8 mouse cellular contexts compared by ENCODE assay signal in the genomic region with DNA sequence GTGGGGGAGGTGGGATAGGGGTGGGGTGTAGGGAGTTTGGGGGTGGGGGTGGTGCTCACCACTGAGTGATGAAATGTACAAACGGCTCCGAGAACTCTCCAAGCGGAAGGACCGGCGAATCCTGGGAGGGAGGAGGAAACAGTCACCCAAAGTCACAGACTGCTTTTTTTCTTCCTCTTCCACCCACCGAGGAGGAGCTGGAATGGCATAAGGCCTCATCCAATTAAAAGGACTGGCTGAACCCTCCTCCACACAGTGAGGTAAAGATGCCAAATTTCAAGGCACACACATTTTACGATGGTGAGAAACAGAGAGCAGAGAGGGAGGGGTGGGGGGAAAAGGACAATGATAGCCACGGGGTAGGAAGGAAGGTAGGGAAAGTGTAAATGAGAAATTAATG. TPM values are rescaled to one million over a fixed set of nuclear protein-coding genes. Genes with fewer than 3 reads are reported as not detected.
DNase-seq lines count a peak whose midpoint lies in the region; ATAC-seq and TF ChIP-seq lines count a peak whose summit lies in the region.

No protein-coding gene starts in this region.

- no peaks in the 10 kb centered on the region for H3K9me3 ChIP-seq in heart, embryonic 15.5 days (replicated peaks)
- H3K9me3 ChIP-seq in midbrain, embryonic 10.5 days (replicated peaks): peaks cover 3% of the 10 kb centered on the region; the same call in 1 of the 2 replicates
- H3K9me3 ChIP-seq in midbrain, postnatal 0 days (ENCODE audit: low read length): no peaks in the 10 kb centered on the region
- no peaks in the 10 kb centered on the region for H3K9me3 ChIP-seq in forebrain, embryonic 14.5 days (replicated peaks; ENCODE audit: control insufficient read depth, low read length)
- no peaks in the 10 kb centered on the region for H3K9me3 ChIP-seq in limb, embryonic 11.5 days (ENCODE audit: control insufficient read depth, low read length)

- no peak for ATAC-seq in heart, embryonic 15.5 days (replicated peaks; ENCODE audit: insufficient number of reproducible peaks, insufficient read depth, low FRiP score, low read depth)
- ATAC-seq in midbrain, postnatal 0 days (ENCODE audit: low FRiP score): no peak
- ATAC-seq in forebrain, embryonic 14.5 days: peak; percentile 70
- no peak for ATAC-seq in limb, embryonic 11.5 days (ENCODE audit: insufficient number of reproducible peaks, low FRiP score, low TSS enrichment, low read depth)

- peak overlapping the region; percentile 39 for H3K4me2 ChIP-seq in heart, embryonic 15.5 days
- H3K4me2 ChIP-seq in midbrain, postnatal 0 days (ENCODE audit: low read depth, low read length, poor library complexity, severe bottlenecking): no peak overlapping the region
- H3K4me2 ChIP-seq in forebrain, embryonic 14.5 days (ENCODE audit: low read length): peak overlapping the region; percentile 18; the same call in 1 of the 2 replicates
- H3K4me2 ChIP-seq in limb, embryonic 11.5 days (ENCODE audit: low read depth, severe bottlenecking): no peak overlapping the region

- H3K9ac ChIP-seq in heart, embryonic 15.5 days: no peak overlapping the region
- no peak overlapping the region for H3K9ac ChIP-seq in midbrain, postnatal 0 days (replicated peaks; ENCODE audit: low read length, poor library complexity, severe bottlenecking)
- H3K9ac ChIP-seq in forebrain, embryonic 14.5 days (ENCODE audit: low read length): no peak overlapping the region
- no peak overlapping the region for H3K9ac ChIP-seq in limb, embryonic 11.5 days (ENCODE audit: low read length)

- peaks cover 44% of the 10 kb centered on the region for H3K4me1 ChIP-seq in heart, embryonic 15.5 days (replicated peaks)
- peaks cover 54% of the 10 kb centered on the region for H3K4me1 ChIP-seq in midbrain, embryonic 10.5 days
- 0 out of 2 replicates have a peak, but pooled peaks cover 3% of the 10 kb centered on the region for H3K4me1 ChIP-seq in midbrain, postnatal 0 days (ENCODE audit: insufficient read depth, low read length)
- H3K4me1 ChIP-seq in forebrain, embryonic 14.5 days (ENCODE audit: control insufficient read depth, insufficient read depth, low read length): peaks cover 13% of the 10 kb centered on the region
- H3K4me1 ChIP-seq in limb, embryonic 11.5 days (ENCODE audit: control insufficient read depth, insufficient read depth, low read length): peaks cover 33% of the 10 kb centered on the region

- DNase-seq in heart, adult 18-20 months: no peak
- DNase-seq in midbrain, embryonic 10.5 days (ENCODE audit: low spot score): no peak
- DNase-seq in midbrain, postnatal 0 days (ENCODE audit: low spot score): no peak
- peak; percentile 72 for DNase-seq in forebrain, embryonic 14.5 days (ENCODE audit: low spot score)
- DNase-seq in limb, embryonic 11.5 days (ENCODE audit: low spot score): no peak
- DNase-seq in natural killer cell, adult 2 months (ENCODE audit: low spot score in 2 of 2): no peak
- DNase-seq in thymus, postnatal 0 days (ENCODE audit: low spot score): no peak

- 18% methylated on average over 8 of the region's 8 CpGs for WGBS in heart, embryonic 15.5 days
- WGBS in midbrain, embryonic 10.5 days: 15% methylated on average over 8 of the region's 8 CpGs
- WGBS in midbrain, postnatal 0 days: 31% methylated on average over 8 of the region's 8 CpGs
- WGBS in forebrain, embryonic 14.5 days: 6% methylated on average over 8 of the region's 8 CpGs
- WGBS in limb, embryonic 11.5 days: under 1% methylated on average over 8 of the region's 8 CpGs

- no peak overlapping the region for H3K27ac ChIP-seq in heart, embryonic 15.5 days
- 0 out of 2 replicates have a peak overlapping the region, but pooled peaks have one; percentile 39 for H3K27ac ChIP-seq in midbrain, embryonic 10.5 days (replicated peaks)
- H3K27ac ChIP-seq in midbrain, postnatal 0 days (ENCODE audit: low read depth, low read length): no peak overlapping the region
- H3K27ac ChIP-seq in forebrain, embryonic 14.5 days (ENCODE audit: low read depth, low read length): no peak overlapping the region
- 0 out of 2 replicates have a peak overlapping the region, but pooled peaks have one; percentile 1 for H3K27ac ChIP-seq in limb, embryonic 11.5 days (replicated peaks; ENCODE audit: low read depth, low read length)

- no peaks in the 10 kb centered on the region for H3K27me3 ChIP-seq in heart, embryonic 15.5 days
- H3K27me3 ChIP-seq in midbrain, embryonic 10.5 days (ENCODE audit: low read depth, poor library complexity, severe bottlenecking): 0 out of 2 replicates have a peak, but pooled peaks cover 2% of the 10 kb centered on the region
- no peaks in the 10 kb centered on the region for H3K27me3 ChIP-seq in midbrain, postnatal 0 days (ENCODE audit: insufficient read depth, low read length)
- no peaks in the 10 kb centered on the region for H3K27me3 ChIP-seq in forebrain, embryonic 14.5 days (replicated peaks; ENCODE audit: control insufficient read depth, insufficient read depth, low read length)
- H3K27me3 ChIP-seq in limb, embryonic 11.5 days (ENCODE audit: control insufficient read depth, insufficient read depth, low read length): no peaks in the 10 kb centered on the region

- H3K36me3 ChIP-seq in heart, embryonic 15.5 days: peaks cover 7% of the 10 kb centered on the region; the same call in 1 of the 2 replicates
- peaks cover 21% of the 10 kb centered on the region for H3K36me3 ChIP-seq in midbrain, embryonic 10.5 days
- H3K36me3 ChIP-seq in midbrain, postnatal 0 days (ENCODE audit: insufficient read depth, low read length): no peaks in the 10 kb centered on the region
- peaks cover 3% of the 10 kb centered on the region; the same call in 1 of the 2 replicates for H3K36me3 ChIP-seq in forebrain, embryonic 14.5 days (ENCODE audit: control insufficient read depth, insufficient read depth, low read length)
- H3K36me3 ChIP-seq in limb, embryonic 11.5 days (ENCODE audit: control insufficient read depth, insufficient read depth, low read length): no peaks in the 10 kb centered on the region; the same call in 1 of the 2 replicates

- no peak overlapping the region for H3K4me3 ChIP-seq in heart, embryonic 15.5 days
- 0 out of 2 replicates have a peak overlapping the region, but pooled peaks have one; percentile 7 for H3K4me3 ChIP-seq in midbrain, embryonic 10.5 days
- no peak overlapping the region for H3K4me3 ChIP-seq in midbrain, postnatal 0 days (ENCODE audit: low read depth, low read length)
- no peak overlapping the region for H3K4me3 ChIP-seq in forebrain, embryonic 14.5 days (ENCODE audit: low read depth, low read length)
- H3K4me3 ChIP-seq in limb, embryonic 11.5 days (ENCODE audit: low read depth, low read length): no peak overlapping the region

- TF ChIP-seq CTCF in midbrain, postnatal 0 days (IDR thresholded peaks at IDR 0.05): no peak

RNA-seq across cellular contexts. Expression of a gene that starts 48.5 kb away (rescaled TPM):
- polyA plus RNA-seq in heart, embryonic 15.5 days (2015; fragmentation: Nextera tagmentation; extraction: Ambion mirVana): not detected in 2 replicates
- total RNA-seq in heart, adult 18-20 months (2021): not detected
- polyA plus RNA-seq in midbrain, embryonic 10.5 days (2016; fragmentation: Nextera tagmentation; extraction: Ambion mirVana): 0.12 TPM in 1 of 2 replicates, not detected in the other
- 1.2 and 5.5 TPM in 2 replicates for total RNA-seq in midbrain, postnatal 0 days (2014; rRNA removed)
- polyA plus RNA-seq in midbrain, postnatal 0 days (2015; fragmentation: Nextera tagmentation; extraction: Ambion mirVana): 0.07 and 0.26 TPM in 2 replicates
- 0.27 and 0.30 TPM in 2 replicates for polyA plus RNA-seq in forebrain, embryonic 14.5 days (2014; fragmentation: Nextera tagmentation; extraction: Ambion mirVana)
- polyA plus RNA-seq in limb, embryonic 11.5 days (2014; fragmentation: Nextera tagmentation; extraction: Ambion mirVana): 0.12 TPM in 1 of 2 replicates, not detected in the other
- polyA plus RNA-seq in thymus, postnatal 0 days (2015; fragmentation: Nextera tagmentation; extraction: Ambion mirVana): 0.10 TPM in 1 of 2 replicates, not detected in the other

Comparison
In these comparisons a context has a peak if more than half of its experiments do, and no peak if none do; other contexts are left out.
1. H3K27ac ChIP-seq: peak in midbrain, embryonic 10.5 days (single experiment) and limb, embryonic 11.5 days (single experiment); none in heart, embryonic 15.5 days (single experiment), midbrain, postnatal 0 days (single experiment) and forebrain, embryonic 14.5 days (single experiment).
2. H3K4me2 ChIP-seq: peak in heart, embryonic 15.5 days (single experiment) and forebrain, embryonic 14.5 days (single experiment); none in midbrain, postnatal 0 days (single experiment) and limb, embryonic 11.5 days (single experiment).